Mouse (Mus musculus) E14TG2a.4 (cell line): ENCODE measurements around the gene Pym1.

Source experiments
- CTCF ChIP-seq: conservative IDR thresholded peaks from 2 replicates; pipeline ENCODE4 v1.5.1; 2014; ENCODE audit warnings: low read length
- NANOG ChIP-seq: IDR thresholded peaks from 2 replicates; pipeline ENCODE4 v1.6.1; 2014; ENCODE audit warnings: borderline replicate concordance, low read length, mixed read lengths

- TF ChIP-seq CTCF (no peak), NANOG (no peak)
These were observed 58.4 kb downstream of the Pym1 start for GRCm38 (mm10) chr10:128806086-128806485.
